8 mouse cellular contexts compared by ENCODE assay signal in genomic region chr12:111442309-111443010, GRCm38 (mm10). TPM values are rescaled to one million over a fixed set of nuclear protein-coding genes. Genes with fewer than 3 reads are reported as not detected.
DNase-seq lines count a peak whose midpoint lies in the region; ATAC-seq lines count a peak whose summit lies in the region.

Gene Tnfaip2 (plus strand): TSS chr12:111442469.

- ATAC-seq in embryonic facial prominence, embryonic 15.5 days (ENCODE audit: insufficient number of reproducible peaks, low FRiP score, low TSS enrichment, low read depth), result peak; percentile 82
- ATAC-seq in heart, embryonic 14.5 days (ENCODE audit: insufficient number of reproducible peaks, insufficient read depth, low FRiP score, low read depth), result peak; percentile 75

- H3K27me3 ChIP-seq in embryonic facial prominence, embryonic 15.5 days, result peaks cover 73% of the 10 kb centered on the region
- peaks cover 78% of the 10 kb centered on the region for H3K27me3 ChIP-seq in heart, embryonic 14.5 days (ENCODE audit: control insufficient read depth, insufficient read depth, low read length)

- peaks cover 49% of the 10 kb centered on the region for H3K79me2 ChIP-seq in macrophage (ENCODE audit: inconsistent target)

- H3K27ac ChIP-seq in embryonic facial prominence, embryonic 15.5 days (replicated peaks), result peak within 1 kb of the TSS; percentile 34; the same call in 1 of the 2 replicates
- 0 out of 4 replicates have a peak within 1 kb of the TSS, but pooled peaks of 1 of the 2 experiments have one; percentile 19 for H3K27ac ChIP-seq in heart, embryonic 14.5 days (replicated peaks in 1 of 2; ENCODE audit: control insufficient read depth in 1 of 2, insufficient read depth in 1 of 2, low read depth in 2 of 2, low read length in 2 of 2)
- H3K27ac ChIP-seq in macrophage, result peak within 1 kb of the TSS; percentile 91

- no peaks in the 10 kb centered on the region for H3K36me3 ChIP-seq in embryonic facial prominence, embryonic 15.5 days
- no peaks in the 10 kb centered on the region for H3K36me3 ChIP-seq in heart, embryonic 14.5 days (ENCODE audit: control insufficient read depth, insufficient read depth, low read length)
- H3K36me3 ChIP-seq in macrophage (ENCODE audit: inconsistent target), result peaks cover 9% of the 10 kb centered on the region; the same call in 1 of the 2 replicates

- H3K4me3 ChIP-seq in embryonic facial prominence, embryonic 15.5 days (replicated peaks), result peak within 1 kb of the TSS; percentile 40
- H3K4me3 ChIP-seq in heart, embryonic 14.5 days (ENCODE audit: control insufficient read depth in 1 of 2, insufficient read depth in 1 of 2, low read depth in 1 of 2, low read length in 2 of 2), result peak within 1 kb of the TSS; percentile 36 to 48
- H3K4me3 ChIP-seq in macrophage (ENCODE audit: inconsistent target), result peak within 1 kb of the TSS; percentile 94

- peak within 1 kb of the TSS; percentile 81 for H3K4me2 ChIP-seq in embryonic facial prominence, embryonic 15.5 days (replicated peaks)
- peak within 1 kb of the TSS; percentile 85 for H3K4me2 ChIP-seq in heart, embryonic 14.5 days (ENCODE audit: low read length)

- DNase-seq in thymus, postnatal 14 days, result peak; percentile 12
- DNase-seq in thymus, postnatal 0 days (ENCODE audit: low spot score), result no peak
- peak; percentile 93 for DNase-seq in kidney, postnatal 10 days
- peak; percentile 37 to 42 for DNase-seq in spleen, adult 18-20 months
- no peak for DNase-seq in layer of hippocampus, adult 18-20 months (ENCODE audit: low spot score in 2 of 2)

- no peaks in the 10 kb centered on the region for H3K9me3 ChIP-seq in embryonic facial prominence, embryonic 15.5 days (replicated peaks)
- H3K9me3 ChIP-seq in heart, embryonic 14.5 days (ENCODE audit: control insufficient read depth, low read length), result no peaks in the 10 kb centered on the region

- WGBS in embryonic facial prominence, embryonic 15.5 days, result 2% methylated on average over 48 of the region's 48 CpGs
- WGBS in heart, embryonic 14.5 days, result under 1% methylated on average over 48 of the region's 48 CpGs
- WGBS in macrophage (ENCODE audit: missing documents), result under 1% methylated on average over 48 of the region's 48 CpGs

- H3K9ac ChIP-seq in embryonic facial prominence, embryonic 15.5 days, result peak within 1 kb of the TSS; percentile 21; the same call in 1 of the 2 replicates
- H3K9ac ChIP-seq in heart, embryonic 14.5 days (ENCODE audit: low read length), result peak within 1 kb of the TSS; percentile 65

- peaks cover 35% of the 10 kb centered on the region for H3K4me1 ChIP-seq in embryonic facial prominence, embryonic 15.5 days
- H3K4me1 ChIP-seq in heart, embryonic 14.5 days (ENCODE audit: control insufficient read depth in 2 of 2, insufficient read depth in 2 of 2, low read length in 2 of 2), result peaks cover 9 to 21% of the 10 kb centered on the region in 2 experiments

RNA-seq across cellular contexts. Expression of gene Tnfaip2, which starts in this region (rescaled TPM):
- polyA plus RNA-seq in thymus, postnatal 0 days (2015; fragmentation: Nextera tagmentation; extraction: Ambion mirVana), result 9.0 and 9.1 TPM in 2 replicates
- 11.8 and 17.6 TPM in 2 replicates for polyA plus RNA-seq in embryonic facial prominence, embryonic 15.5 days (2015; fragmentation: Nextera tagmentation; extraction: Ambion mirVana)
- polyA plus RNA-seq in heart, embryonic 14.5 days (2014; fragmentation: Nextera tagmentation; extraction: Ambion mirVana), result 5.5 and 6.9 TPM in 2 replicates
- over 10,000 TPM in 4 of 26 experiments, 1,000 to 10,000 TPM in 18, 100 to 1,000 TPM in 4; 785 to 11,990 (median 4,844) TPM for total RNA-seq in macrophage (2018; cell fraction: chromatin; rRNA removed)
- total RNA-seq in macrophage (2018; cell fraction: cytosol; rRNA removed), result 1,000 to 10,000 TPM in 8 of 26 experiments, 100 to 1,000 TPM in 18; 279 to 3,779 (median 516) TPM
- total RNA-seq in macrophage (2018; cell fraction: nucleus; rRNA removed), result 1,000 to 10,000 TPM in 19 of 26 experiments, 100 to 1,000 TPM in 7; 417 to 7,545 (median 2,584) TPM
- 127 to 339 TPM (median 289 TPM) in 3 replicates for polyA plus RNA-seq in macrophage (2018)
- 1 to 10 TPM in 1 of 2 experiments, under 1 TPM in 1; 0.30 to 1.7 TPM for total RNA-seq in layer of hippocampus, adult 18-20 months (2021)

Comparison
In these comparisons a context has a peak if more than half of its experiments do, and no peak if none do; other contexts are left out.
1. DNase-seq: peak in thymus, postnatal 14 days (single experiment), kidney, postnatal 10 days (single experiment) and spleen, adult 18-20 months (2 of 2); none in thymus, postnatal 0 days (single experiment) and layer of hippocampus, adult 18-20 months (0 of 2).
2. H3K4me3 ChIP-seq: peak in every context shown above with its lines; median percentile 94 in macrophage; 42 in heart, embryonic 14.5 days; 40 in embryonic facial prominence, embryonic 15.5 days.